Mouse (Mus musculus) liver, postnatal 0 days (tissue): ENCODE measurements around the gene Larp1b.

Experiments
- CTCF ChIP-seq: sonication (generic); IDR thresholded peaks from 2 replicates; pipeline ENCODE4 v1.5.1; 2016; ENCODE audit warnings: antibody characterized with exemption, low read depth
- EP300 ChIP-seq: IDR thresholded peaks from 2 replicates; pipeline ENCODE4 v1.6.1; 2016; ENCODE audit warnings: antibody characterized with exemption, low read depth, mild to moderate bottlenecking

DNA sequence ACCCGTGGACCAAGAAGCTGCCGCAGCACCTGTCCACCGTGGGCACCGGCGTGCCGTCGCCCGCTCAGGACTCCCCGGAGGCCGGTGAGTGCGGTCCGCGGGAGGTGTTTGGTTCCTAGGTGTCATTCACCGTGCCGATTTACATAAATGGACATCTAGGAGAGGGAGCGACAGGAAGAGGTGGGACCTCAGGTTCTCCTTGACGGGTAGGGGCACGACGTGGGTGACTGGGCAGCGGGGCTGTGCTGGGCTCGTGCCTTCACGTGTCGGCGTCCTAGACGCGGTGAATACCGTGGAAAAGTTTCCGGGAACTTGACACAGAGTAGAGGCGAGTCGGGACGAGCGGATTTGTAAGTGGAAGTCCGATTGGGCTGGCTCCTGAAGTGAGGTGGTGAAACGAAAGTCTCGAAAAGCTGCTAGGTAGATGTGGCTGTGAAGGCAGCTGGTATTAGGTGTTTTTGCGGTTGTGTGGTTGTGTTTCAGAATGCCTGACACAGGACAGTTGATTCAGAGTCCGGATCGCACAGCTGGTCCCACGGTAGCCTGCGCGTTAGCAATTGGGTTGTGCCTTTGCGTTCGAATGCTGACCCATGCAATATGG lies 1.1 kb downstream of the Larp1b start:
- TF ChIP-seq CTCF (no peak), EP300 (no peak)
